Mouse (Mus musculus): ENCODE results near the gene Mid1.

DNA sequence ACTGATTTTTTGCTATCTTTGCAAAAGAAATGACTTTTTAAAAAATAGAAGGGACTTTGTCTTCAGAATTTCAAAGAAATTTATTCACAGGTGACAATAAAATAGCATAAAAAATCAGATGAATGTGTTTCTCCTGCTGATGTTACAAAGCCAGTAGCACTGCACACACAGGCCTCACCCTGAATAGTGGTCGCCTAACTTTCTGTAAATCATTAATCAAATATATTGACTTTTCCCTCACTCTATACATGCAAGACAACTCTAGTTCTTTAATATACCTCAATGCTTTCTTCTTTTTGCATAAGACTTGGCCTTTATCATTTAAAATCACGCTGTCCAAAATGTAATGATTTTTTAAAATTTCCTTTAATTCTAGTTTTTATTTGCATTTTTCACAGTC lies 126.8 kb downstream of the Mid1 start:
- TF ChIP-seq CTCF (IDR thresholded peaks at IDR 0.05; ENCODE audit: control insufficient read depth, insufficient read depth, insufficient read length) (no peak), MYOG (IDR thresholded peaks at IDR 0.05; ENCODE audit: control insufficient read depth, extremely low read depth, insufficient read length) (no peak), MYOD1 (IDR thresholded peaks at IDR 0.05; ENCODE audit: control insufficient read depth, insufficient read length, low read depth) (no peak), USF1 (IDR thresholded peaks at IDR 0.05; ENCODE audit: low read depth) (no peak), FOSL1 (IDR thresholded peaks at IDR 0.05; ENCODE audit: insufficient read depth, low read length, poor library complexity, severe bottlenecking) (no peak)

All from C2C12 (cell line).